Mouse (Mus musculus): Measurements from ENCODE around the gene Cyp27a1. TPM values are rescaled to one million over a fixed set of nuclear protein-coding genes. Genes with fewer than 3 reads are reported as not detected.
A peak's percentile ranks its signal among the peaks of the same experiment; 100 is the strongest.

Gene Cyp27a1
- polyA plus RNA-seq, 1 experiment from 2014 or later, result 6.0 TPM

- H3K4me3 ChIP-seq (replicated peaks), result no peak overlapping the region
- no peaks in the 10 kb centered on the region for H3K9me3 ChIP-seq
- WGBS, result 33% methylated on average over 3 of the region's 3 CpGs
- H3K4me2 ChIP-seq (replicated peaks), result no peak overlapping the region
- peaks cover 9% of the 10 kb centered on the region for H3K4me1 ChIP-seq (replicated peaks)
- H3K27me3 ChIP-seq (replicated peaks), result peaks cover 74% of the 10 kb centered on the region
- no peaks in the 10 kb centered on the region for H3K36me3 ChIP-seq
- H3K27ac ChIP-seq, result no peak overlapping the region
- no peak for ATAC-seq
- no peak overlapping the region for H3K9ac ChIP-seq
These were observed 65.6 kb downstream of the Cyp27a1 start for GRCm38 (mm10) chr1:74778934-74779486.

GRCm38 (mm10) chr1:74782045-74782444 is 68.7 kb downstream of the Cyp27a1 start:
- H3K4me2 ChIP-seq (replicated peaks), result no peak overlapping the region; the same call in 1 of the 2 replicates

GRCm38 (mm10) chr1:74783554-74783953 is 70.2 kb downstream of the Cyp27a1 start:
- no peak overlapping the region for H3K27ac ChIP-seq
- no peaks in the 10 kb centered on the region for H3K36me3 ChIP-seq
- peaks cover 87% of the 10 kb centered on the region for H3K27me3 ChIP-seq (replicated peaks)
- no peak overlapping the region; the same call in 1 of the 2 replicates for H3K9ac ChIP-seq
- no peaks in the 10 kb centered on the region for H3K9me3 ChIP-seq
- no peak for ATAC-seq
- peak overlapping the region; percentile 39 for H3K4me3 ChIP-seq (replicated peaks)
- 6% methylated on average over 13 of the region's 13 CpGs for WGBS
- H3K4me2 ChIP-seq (replicated peaks), result peak overlapping the region; percentile 81
- peaks cover 15% of the 10 kb centered on the region for H3K4me1 ChIP-seq (replicated peaks)

More at GRCm38 (mm10) chr1:74782045-74782444, 68.7 kb downstream of the Cyp27a1 start:
- Histone ChIP-seq H3K4me1 (replicated peaks) (peaks cover 15% of the 10 kb centered on the region), H3K4me3 (replicated peaks) (no peak overlapping the region), H3K27me3 (replicated peaks) (peaks cover 82% of the 10 kb centered on the region), H3K9ac (no peak overlapping the region), H3K27ac (no peak overlapping the region), H3K9me3 (no peaks in the 10 kb centered on the region), H3K36me3 (no peaks in the 10 kb centered on the region)
- 23% methylated on average over 14 of the region's 14 CpGs for WGBS
- no peak for ATAC-seq

- peak; percentile 57; the same call in 1 of the 2 replicates for ATAC-seq
- under 1% methylated on average over 67 of the region's 67 CpGs for WGBS
- Histone ChIP-seq H3K4me1 (replicated peaks) (peaks cover 15% of the 10 kb centered on the region), H3K27ac (no peak overlapping the region), H3K9ac (no peak overlapping the region; the same call in 1 of the 2 replicates), H3K4me3 (replicated peaks) (peak overlapping the region; percentile 39), H3K36me3 (no peaks in the 10 kb centered on the region), H3K9me3 (no peaks in the 10 kb centered on the region), H3K27me3 (replicated peaks) (peaks cover 90% of the 10 kb centered on the region), H3K4me2 (replicated peaks) (peak overlapping the region; percentile 81)
These were observed 70.8 kb downstream of the Cyp27a1 start for GRCm38 (mm10) chr1:74784041-74784759.

Other genes with a start within 250 kb of the Cyp27a1 start
- gene Cnot9, start 207.5 kb upstream of the Cyp27a1 start, polyA plus RNA-seq (2015; fragmentation: Nextera tagmentation; extraction: Ambion mirVana), result 58.9 and 61.4 TPM in 2 replicates
- 0.29 TPM in 1 of 2 replicates, not detected in the other for gene Plcd4, start 170.7 kb upstream of the Cyp27a1 start, polyA plus RNA-seq (2015; fragmentation: Nextera tagmentation; extraction: Ambion mirVana)
- gene Usp37, start 169.3 kb upstream of the Cyp27a1 start, polyA plus RNA-seq (2015; fragmentation: Nextera tagmentation; extraction: Ambion mirVana), result 22.2 and 26.0 TPM in 2 replicates
- 4.6 and 5.4 TPM in 2 replicates for gene Zfp142, start 125.3 kb upstream of the Cyp27a1 start, polyA plus RNA-seq (2015; fragmentation: Nextera tagmentation; extraction: Ambion mirVana)
- 21.9 and 22.1 TPM in 2 replicates for gene Bcs1l, start 125.3 kb upstream of the Cyp27a1 start, polyA plus RNA-seq (2015; fragmentation: Nextera tagmentation; extraction: Ambion mirVana)
- 28.2 and 30.2 TPM in 2 replicates for gene Rnf25, start 112.2 kb upstream of the Cyp27a1 start, polyA plus RNA-seq (2015; fragmentation: Nextera tagmentation; extraction: Ambion mirVana)
- 4.0 and 5.3 TPM in 2 replicates for gene Stk36, start 112.1 kb upstream of the Cyp27a1 start, polyA plus RNA-seq (2015; fragmentation: Nextera tagmentation; extraction: Ambion mirVana)
- gene Ttll4, start 51.8 kb upstream of the Cyp27a1 start, polyA plus RNA-seq (2015; fragmentation: Nextera tagmentation; extraction: Ambion mirVana), result 10.1 and 11.0 TPM in 2 replicates
- gene Prkag3, start 35.6 kb downstream of the Cyp27a1 start, polyA plus RNA-seq (2015; fragmentation: Nextera tagmentation; extraction: Ambion mirVana), result 0.16 and 0.19 TPM in 2 replicates
- gene Wnt6, start 58.3 kb downstream of the Cyp27a1 start, polyA plus RNA-seq (2015; fragmentation: Nextera tagmentation; extraction: Ambion mirVana), result 0.18 and 0.58 TPM in 2 replicates
- gene Wnt10a, start 77.9 kb downstream of the Cyp27a1 start, polyA plus RNA-seq (2015; fragmentation: Nextera tagmentation; extraction: Ambion mirVana), result 0.15 and 0.16 TPM in 2 replicates
- gene Cdk5r2, start 141.4 kb downstream of the Cyp27a1 start, polyA plus RNA-seq (2015; fragmentation: Nextera tagmentation; extraction: Ambion mirVana), result 0.13 and 0.16 TPM in 2 replicates
- gene Fev, start 171.8 kb downstream of the Cyp27a1 start, polyA plus RNA-seq (2015; fragmentation: Nextera tagmentation; extraction: Ambion mirVana), result 2.2 and 2.9 TPM in 2 replicates
- 1.7 and 3.0 TPM in 2 replicates for gene Cryba2, start 179.6 kb downstream of the Cyp27a1 start, polyA plus RNA-seq (2015; fragmentation: Nextera tagmentation; extraction: Ambion mirVana)
- 0.08 and 0.19 TPM in 2 replicates for gene Cfap65, start 222.0 kb downstream of the Cyp27a1 start, polyA plus RNA-seq (2015; fragmentation: Nextera tagmentation; extraction: Ambion mirVana)
- 29.1 and 30.9 TPM in 2 replicates for gene Ihh, start 238.1 kb downstream of the Cyp27a1 start, polyA plus RNA-seq (2015; fragmentation: Nextera tagmentation; extraction: Ambion mirVana)